Mouse (Mus musculus): Measurements from ENCODE around the gene Gm5157.
"Not testable (repeated sequence)": the region's sequence is repeated elsewhere in the genome, so short reads cannot be mapped to it uniquely, and the experiment has no call there.

Gene Gm5157

GRCm38 (mm10) chr7:21190323-21190722 is at the start of gene Gm5157:
TSS of gene Gm5157 (minus strand) at chr7:21190423.
- DNase-seq (ENCODE audit: low spot score), result not testable (repeated sequence)

GRCm38 (mm10) chr7:21161885-21162284 is 28.3 kb downstream of the Gm5157 start, which contains the start of gene Vmn1r123:
TSS of gene Vmn1r123 (plus strand) at chr7:21162185.
- not testable (repeated sequence) for DNase-seq (ENCODE audit: low spot score)

All from embryo, embryonic 10 days (tissue).